Mouse (Mus musculus): ENCODE measurements around the gene Fam196b.

The Fam196b gene

DNA sequence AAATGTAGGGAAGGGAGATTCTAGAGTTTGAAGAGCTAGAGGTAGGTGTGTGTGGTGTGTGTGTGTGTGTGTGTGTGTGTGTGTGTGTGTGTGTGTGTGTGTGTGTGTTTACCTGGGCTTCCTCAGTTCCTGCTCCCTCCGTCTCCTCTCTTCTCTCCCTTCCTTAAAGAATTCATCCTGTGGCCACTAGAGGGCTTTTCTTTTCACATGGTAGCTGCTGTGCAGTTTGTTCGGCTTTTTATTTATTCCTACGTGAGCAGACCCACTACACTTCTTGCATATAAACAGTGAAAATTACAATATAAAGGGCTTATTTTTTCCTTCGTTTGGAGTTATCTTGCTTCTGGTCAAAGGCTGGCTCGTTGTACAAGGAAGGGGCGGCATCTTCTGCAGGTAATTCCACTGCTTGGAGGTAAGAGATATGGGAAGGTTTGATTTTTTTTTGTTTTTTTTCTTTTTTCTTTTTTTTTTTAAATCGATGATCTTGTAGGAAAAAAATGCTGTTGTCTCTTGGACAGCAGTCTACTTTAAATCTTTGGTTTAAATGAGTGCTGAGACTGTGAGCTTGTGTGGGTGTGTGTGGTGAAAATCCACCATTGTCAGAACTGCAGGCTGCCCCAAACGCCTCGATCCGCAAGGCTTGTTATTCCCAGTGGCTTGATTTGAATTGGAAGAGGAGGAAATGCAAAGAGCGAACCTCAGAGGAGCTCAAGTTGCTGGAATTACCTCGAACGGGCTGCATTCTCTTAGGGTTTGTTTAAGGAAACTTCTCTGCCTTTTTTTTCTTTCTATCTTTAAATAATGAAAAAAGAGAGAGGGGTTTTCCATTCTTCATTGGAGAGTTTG, at the start of gene Fam196b:
TSS of gene Fam196b (plus strand) at position 289 of the 846 bp plus-strand sequence.
- DNase-seq (ENCODE audit: low spot score): peak; percentile 55

DNA sequence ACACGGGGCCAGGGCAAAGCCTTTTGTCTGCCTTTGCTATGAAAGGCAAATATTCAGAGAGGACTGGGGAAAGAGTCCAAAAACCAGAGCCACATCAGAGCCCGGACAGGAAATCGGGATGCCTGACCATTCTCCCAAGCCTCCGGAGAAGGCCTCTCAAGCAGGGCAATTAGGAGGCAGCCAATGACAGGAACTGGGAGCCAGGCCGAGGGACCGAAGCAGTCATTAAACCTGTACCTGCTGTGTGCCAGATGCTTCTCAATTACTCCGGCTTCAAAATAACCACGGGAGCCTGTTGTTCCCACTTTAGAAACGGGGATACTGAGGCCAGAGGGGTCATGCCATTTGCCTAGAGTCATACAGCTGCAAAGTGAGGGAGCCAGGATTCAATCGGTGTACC, 42.6 kb upstream of the Fam196b start:
- peak; percentile 25 for DNase-seq (ENCODE audit: low spot score)

DNA sequence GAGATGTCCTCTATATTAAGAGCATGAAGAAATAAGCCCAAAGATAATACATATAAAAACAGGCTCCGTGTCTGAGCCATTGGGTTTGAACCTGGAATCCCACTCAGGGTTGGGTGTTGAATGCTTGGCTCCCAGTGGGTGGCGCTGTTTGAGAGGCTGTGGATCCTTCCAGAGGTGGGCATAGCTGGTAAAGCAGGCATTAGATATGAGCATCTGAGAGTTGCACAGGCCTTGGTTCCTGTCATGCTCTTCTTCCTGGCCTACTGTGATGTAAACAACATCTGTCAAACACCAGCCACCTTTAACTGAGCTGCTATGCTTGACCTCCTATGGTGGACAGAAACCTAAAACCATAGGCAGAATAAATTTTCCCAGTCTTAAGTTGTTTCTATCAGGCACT, 38.7 kb upstream of the Fam196b start:
- DNase-seq (ENCODE audit: low spot score): peak; percentile 65

- peak; percentile 23 for DNase-seq (ENCODE audit: low spot score)
Measured at GRCm38 (mm10) chr11:34276363-34277046, 38.1 kb upstream of the Fam196b start.

GRCm38 (mm10) chr11:34277047-34277445, 37.6 kb upstream of the Fam196b start:
- no peak for DNase-seq (ENCODE audit: low spot score)

DNA sequence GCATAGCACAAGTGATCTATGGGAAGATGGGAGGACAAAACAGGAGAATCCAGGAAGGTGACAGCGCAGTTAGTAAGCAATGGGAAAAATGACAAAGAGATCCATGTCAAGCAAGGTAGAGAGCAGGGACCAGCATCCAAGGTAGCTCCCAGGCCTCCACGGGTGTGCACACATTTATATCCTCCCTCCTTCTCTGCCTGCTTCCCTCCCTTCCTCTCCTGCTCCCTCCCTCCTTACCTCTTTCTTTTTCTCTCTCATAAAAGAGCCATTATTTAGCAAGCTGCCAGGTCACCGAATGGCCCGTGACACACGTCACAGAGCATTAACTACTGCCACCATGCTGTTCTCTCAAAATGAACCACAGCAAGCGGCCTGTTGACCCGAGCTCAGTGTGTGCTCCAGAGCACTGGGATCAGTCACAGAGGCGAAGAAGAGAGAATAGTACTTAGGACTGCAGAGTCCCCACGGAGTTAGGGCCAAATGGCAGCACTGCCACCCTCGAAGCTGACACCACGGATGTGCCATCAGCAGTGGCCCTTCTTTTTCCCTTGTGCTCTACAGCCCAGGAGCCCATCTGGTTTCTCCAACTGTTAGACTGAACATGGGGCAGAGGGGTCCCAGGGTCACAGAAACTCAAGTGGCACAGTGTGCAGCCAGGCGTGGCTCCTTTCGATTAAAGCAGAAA, 30.4 kb upstream of the Fam196b start:
- peak; percentile 64 for DNase-seq (ENCODE audit: low spot score)

DNA sequence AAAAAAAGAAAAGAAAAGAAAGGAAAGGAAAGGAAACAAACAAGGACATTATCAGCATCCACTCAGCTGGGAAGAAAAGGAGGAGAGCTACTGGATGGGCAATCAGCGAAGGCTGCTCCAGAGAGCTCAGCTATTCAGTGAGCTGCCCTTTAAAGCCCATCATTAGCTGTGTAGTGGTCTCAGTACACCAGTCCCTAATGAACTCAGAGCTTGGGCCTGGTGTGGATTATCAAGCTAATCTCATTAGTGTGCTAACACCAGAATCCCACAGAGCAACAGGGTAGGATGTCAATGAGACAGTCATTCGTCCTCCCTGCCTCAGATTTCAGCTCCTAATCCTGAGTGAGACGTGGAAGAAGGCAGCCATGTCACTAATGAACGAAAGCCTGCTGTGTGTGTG, 24.4 kb upstream of the Fam196b start:
- DNase-seq (ENCODE audit: low spot score): peak; percentile 9

- peak; percentile 11 for DNase-seq (ENCODE audit: low spot score)
Measured at GRCm38 (mm10) chr11:34290708-34291107, 23.9 kb upstream of the Fam196b start.

GRCm38 (mm10) chr11:34291304-34291703, 23.3 kb upstream of the Fam196b start:
- DNase-seq (ENCODE audit: low spot score): no peak

GRCm38 (mm10) chr11:34297698-34298378, 16.8 kb upstream of the Fam196b start:
- DNase-seq (ENCODE audit: low spot score): no peak

DNA sequence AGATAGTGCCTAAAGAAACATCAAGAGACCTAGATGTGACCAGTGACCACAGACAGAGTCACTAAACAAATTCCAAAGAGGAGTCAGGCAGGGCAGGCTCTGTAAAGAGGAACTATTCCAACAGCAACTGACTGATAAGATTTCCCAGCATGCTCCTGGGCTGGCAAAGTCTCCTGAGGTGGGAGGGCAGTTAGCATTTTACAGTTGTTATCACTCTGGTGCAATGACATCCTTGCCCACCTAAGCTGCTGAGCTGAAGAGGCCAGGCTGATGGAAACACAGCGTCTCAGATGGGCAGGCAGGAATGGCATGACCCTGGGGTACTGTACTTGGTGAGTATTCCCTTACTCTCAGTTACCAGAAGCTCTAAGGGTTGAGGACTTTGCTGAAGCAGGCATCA, 15.1 kb upstream of the Fam196b start:
- DNase-seq (ENCODE audit: low spot score): no peak

DNA sequence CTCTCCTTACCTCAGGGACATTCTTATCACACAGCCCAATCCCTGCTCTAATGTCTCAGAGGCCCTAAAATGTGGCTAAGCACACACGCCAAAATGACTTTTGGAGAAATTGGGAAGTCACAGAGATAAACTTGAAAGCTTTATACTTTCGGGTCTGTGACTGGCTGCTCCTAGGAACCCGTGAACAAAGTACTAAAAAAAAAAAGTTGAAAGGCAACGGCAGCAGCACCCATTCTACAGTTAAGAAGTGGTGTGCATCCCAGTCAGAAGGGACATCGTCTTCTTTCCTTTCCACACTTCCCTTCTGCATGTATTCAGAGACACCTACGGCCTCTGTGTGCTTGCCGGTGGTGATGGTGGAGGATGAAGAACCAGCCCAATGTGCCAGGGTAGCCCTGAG, 14.6 kb upstream of the Fam196b start:
- DNase-seq (ENCODE audit: low spot score): no peak

- DNase-seq (ENCODE audit: low spot score): no peak
Measured at GRCm38 (mm10) chr11:34306231-34306630, 8.4 kb upstream of the Fam196b start.

DNA sequence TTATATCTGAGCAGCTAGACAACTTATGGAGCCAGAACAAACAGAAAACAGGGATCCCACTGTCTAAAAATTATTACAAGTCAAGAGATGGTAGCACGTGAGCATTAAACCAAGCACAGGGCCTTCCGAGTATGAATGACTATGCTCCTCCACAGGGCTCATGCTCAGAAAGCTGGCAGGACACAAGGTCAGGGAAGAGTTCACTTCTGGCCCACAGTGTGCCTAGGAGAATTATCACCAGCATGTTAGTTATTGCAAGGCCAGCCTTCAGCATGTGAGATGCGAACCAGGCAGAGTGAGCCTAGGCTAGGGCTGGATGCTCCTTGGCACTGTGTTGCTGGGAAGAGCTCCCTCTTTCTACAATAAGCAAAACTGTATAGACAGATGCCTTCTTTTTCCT, 5.9 kb upstream of the Fam196b start:
- DNase-seq (ENCODE audit: low spot score): no peak

DNA sequence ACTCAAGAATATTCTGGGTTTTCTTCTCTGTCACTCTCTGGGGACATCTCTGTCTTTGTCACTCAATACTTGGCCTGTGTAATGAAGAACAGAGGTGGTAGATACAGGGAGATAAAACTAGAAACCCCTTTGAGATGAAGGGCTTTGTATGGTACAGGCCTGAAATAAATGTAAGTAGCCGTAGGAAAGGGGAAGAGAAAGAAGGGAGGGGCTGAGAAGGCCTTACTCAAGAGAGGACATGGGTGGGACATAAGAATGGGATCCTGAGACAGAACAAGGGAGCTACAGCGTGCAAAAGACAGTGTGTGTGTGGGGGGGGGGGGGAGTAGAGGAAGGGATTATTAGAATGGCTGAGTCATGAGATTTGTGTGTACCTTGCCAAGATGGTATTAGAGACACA, 5.3 kb upstream of the Fam196b start:
- no peak for DNase-seq (ENCODE audit: low spot score)

- no peak for DNase-seq (ENCODE audit: low spot score)
Measured at GRCm38 (mm10) chr11:34311717-34312116, 2.9 kb upstream of the Fam196b start.

DNA sequence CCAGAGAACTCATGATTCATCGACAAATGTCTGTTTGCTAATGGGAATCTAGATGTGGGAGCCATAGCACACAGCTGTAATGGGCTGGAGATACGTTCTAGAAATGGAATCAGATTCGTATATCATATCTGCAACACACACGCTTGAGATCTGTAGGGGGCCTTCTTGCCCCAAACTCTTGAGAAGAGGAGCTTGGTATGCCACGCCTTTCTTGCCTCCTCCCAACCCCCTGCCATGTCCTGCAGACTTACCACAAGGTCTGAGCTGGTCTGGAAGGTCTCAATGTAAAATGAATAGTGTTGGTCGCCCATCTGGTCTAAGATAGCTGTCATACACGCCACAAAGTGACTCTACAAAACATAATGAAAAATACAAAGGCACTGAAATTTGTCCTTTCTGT, 2.4 kb upstream of the Fam196b start:
- no peak for DNase-seq (ENCODE audit: low spot score)

GRCm38 (mm10) chr11:34315383-34315782, 761 bp downstream of the Fam196b start:
- no peak for DNase-seq (ENCODE audit: low spot score)

DNA sequence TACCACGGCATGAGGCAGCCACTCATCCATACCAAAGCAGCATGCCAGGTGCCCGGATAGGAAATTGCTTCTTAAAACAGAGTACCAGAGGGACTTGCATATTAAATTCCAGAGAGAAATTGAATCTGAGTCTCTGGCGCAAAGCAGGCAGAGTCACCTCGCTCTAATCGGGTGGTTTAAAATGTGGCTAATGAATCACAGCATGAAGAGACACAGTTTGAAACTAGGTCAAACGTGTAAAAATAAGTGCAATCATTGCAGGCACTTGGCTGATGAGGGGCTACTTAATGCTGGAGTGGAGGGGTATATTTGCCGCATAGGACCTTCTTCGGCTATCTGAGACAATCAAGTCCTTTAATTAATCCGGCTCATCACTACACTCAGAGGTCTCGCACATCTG, 1.6 kb downstream of the Fam196b start:
- DNase-seq (ENCODE audit: low spot score): no peak

- no peak for DNase-seq (ENCODE audit: low spot score)
Measured at GRCm38 (mm10) chr11:34317001-34317400, 2.4 kb downstream of the Fam196b start.

- DNase-seq (ENCODE audit: low spot score): no peak
Measured at GRCm38 (mm10) chr11:34319282-34319681, 4.7 kb downstream of the Fam196b start.

DNA sequence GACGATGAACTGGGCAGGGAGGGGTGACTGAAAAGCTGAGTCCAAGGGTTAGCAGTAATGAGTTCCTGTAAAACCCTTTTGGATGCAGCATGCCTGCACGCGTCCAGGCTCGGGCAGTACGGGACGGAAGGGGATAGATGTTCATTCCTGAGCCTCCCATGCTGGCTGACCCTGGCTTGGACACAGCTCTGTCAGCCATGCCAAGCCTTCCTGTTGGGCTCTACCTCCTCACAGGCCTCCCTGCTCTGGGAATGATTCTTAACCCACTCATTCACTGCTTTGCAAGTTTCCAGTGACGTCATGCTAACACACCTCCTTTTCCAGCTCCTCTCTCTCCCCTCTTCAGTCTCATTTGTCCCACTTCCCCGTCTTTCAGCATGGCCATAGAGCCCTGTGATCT, 9.0 kb downstream of the Fam196b start:
- no peak for DNase-seq (ENCODE audit: low spot score)
